Mouse (Mus musculus): ENCODE data around the gene Cd151.

Gene Cd151

DNA sequence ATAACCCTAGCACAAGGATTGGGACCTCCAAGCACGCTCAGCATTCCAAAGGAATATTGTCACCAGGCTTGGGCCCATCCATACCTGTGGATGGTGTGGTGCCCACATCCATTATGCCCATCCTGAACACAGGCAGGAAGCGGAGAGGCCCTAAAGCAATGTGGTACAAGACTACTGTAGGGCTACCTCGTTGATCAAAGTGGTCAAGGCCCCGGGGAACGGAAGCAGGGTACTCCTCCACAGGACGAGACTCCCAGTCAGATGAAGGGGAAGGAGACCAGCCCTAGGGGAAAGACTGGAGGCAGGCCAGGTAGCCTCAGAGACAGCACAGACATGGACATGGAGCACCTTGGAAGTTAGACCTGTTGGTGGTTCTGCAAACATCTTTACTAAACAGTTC, 5.6 kb downstream of the Cd151 start:
- no peak for DNase-seq (ENCODE audit: low read depth, low spot score)

DNA sequence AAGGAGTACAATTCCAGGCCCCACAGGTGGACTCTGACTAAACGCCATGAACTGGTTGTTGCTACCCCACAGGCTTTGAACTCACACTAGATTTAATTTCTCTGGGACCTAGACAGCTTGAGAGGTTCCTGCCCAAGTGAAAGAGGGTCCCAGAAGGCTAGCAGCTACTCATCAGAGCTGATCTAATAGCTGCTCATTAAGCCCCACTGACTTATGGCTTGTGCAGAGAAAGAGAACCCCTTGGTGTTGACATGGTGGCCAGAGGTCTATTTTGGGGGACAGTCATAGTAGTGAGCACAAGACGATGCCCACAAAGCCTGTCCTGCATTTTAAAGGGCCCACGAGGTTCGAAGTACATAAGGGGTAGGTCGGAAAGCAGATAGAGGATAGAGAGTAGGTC, 7.0 kb downstream of the Cd151 start:
- no peak for DNase-seq (ENCODE audit: low read depth, low spot score)

DNA sequence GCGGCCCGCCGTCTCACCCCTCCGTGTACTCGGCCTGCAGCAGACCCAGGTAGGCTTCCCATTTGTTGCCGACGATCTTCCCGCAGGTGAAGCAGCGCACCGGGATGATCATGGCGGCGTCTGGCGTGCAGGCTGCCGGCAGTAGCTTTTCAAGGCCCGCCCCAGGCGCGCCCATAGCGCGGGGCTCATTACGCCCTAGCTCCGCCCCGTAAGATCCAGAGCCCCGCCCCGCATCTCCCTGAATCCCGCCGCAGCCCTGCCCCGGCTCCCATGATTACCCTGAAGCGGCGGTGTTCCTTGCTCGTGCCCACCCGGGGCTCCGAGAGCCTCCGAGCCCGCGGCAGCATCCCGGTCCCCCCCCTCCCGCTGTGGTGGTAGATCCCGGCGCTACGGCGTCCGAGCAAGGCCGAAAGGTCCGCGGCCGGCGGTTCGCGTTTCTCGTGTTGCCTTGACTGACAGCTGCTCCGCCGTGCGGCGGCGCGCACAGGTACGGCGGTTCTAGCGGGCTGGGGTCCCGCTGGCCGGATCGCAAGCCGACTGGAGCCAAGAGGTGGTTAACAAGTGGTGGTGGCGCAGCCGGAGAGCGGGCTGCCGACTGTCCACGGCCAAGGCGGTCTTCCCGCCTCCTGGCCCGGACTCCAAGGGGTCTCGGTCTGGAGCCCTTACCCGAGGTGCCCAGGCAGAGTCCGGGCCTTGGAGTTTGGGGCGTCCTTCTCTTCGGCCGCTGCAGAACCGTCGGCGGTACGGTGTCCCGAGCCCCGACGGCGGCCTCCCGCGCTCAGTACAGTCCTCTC, 8.0 kb downstream of the Cd151 start, which contains the start of the genes Polr2l and Tspan4:
Gene Polr2l, minus strand, starts transcription at position 122 of the 794 bp plus-strand sequence.
Gene Tspan4, plus strand, starts transcription at position 230 of the 794 bp plus-strand sequence.
- DNase-seq (ENCODE audit: low read depth, low spot score): peak; percentile 81

DNA sequence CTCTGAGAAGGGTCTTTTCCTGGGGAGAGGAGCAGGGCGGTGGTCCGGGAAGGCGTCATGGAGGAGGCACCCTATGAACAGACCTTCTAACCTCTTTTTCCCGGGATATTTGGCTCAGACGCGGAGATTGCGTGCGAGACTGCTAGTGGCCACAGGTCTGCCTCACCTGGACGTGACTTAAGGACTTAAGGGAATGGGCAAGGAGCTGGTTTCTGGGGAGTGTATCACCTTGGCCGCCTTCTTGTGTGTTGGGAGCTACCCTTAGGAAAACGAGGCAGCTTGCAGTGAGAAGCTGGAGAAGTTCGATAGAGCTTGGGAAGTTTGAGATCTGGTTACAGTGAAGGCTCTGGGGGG, 8.6 kb downstream of the Cd151 start:
- DNase-seq (ENCODE audit: low read depth, low spot score): no peak

- DNase-seq (ENCODE audit: low read depth, low spot score): no peak
Measured at GRCm38 (mm10) chr7:141476226-141476980, 9.2 kb downstream of the Cd151 start.

DNA sequence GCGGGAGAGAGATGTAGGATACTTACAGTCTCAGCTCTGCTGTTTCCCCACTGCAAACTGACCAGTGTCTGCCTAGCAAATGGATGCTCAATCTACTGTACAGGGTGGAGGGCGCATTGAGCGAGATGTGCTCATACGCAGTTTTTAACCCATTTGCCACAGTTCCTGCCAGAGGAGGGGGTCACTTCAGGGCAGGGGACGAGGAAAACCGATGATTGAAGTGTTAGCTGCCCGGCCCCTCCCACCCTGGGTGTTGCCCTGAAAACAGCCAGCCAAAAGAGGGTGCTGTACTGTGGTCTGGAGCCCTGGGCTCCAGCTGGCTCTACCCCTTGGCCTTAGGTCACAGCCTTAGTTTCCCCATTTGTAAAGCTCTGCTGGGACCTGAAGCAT, 9.8 kb downstream of the Cd151 start:
- no peak for DNase-seq (ENCODE audit: low read depth, low spot score)

DNA sequence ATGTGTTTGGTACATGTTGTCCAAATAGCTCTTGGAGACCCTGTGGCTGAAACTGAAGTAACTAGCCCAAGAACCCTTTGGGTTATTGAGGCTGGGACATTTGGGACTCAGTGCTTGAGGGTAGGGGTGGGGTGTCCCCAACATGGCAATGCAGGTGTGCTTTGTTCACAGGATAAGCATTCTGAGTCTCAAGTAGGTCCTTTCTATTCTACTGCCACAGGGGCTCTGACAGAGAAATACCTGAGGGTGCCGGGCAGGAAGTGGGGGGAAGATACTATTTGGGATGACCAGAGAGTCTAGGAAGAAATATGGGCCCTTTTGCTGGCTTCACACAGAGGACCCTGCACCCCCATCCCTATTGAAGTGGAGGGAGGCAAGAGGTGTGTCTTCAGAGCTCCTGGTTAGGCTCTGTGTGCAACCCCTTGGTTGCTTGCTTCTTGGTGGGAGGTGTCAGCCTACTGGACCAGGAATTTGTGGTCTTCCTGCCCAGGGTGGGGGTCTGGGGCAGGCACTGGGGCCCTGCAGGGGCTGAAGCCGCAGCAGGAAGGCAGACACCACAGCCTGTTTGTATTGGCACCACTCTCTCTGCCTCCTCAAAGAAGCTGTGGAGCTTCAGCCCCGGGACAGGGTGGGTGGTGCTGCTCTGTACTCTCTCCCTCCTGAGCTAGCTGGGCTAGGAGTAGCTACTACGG, 10.5 kb downstream of the Cd151 start:
- no peak for DNase-seq (ENCODE audit: low read depth, low spot score)

GRCm38 (mm10) chr7:141478270-141478748, 11.1 kb downstream of the Cd151 start:
- DNase-seq (ENCODE audit: low read depth, low spot score): no peak

- DNase-seq (ENCODE audit: low read depth, low spot score): peak; percentile 80
Measured at GRCm38 (mm10) chr7:141480842-141481497, 13.8 kb downstream of the Cd151 start.

- DNase-seq (ENCODE audit: low read depth, low spot score): no peak
Measured at GRCm38 (mm10) chr7:141481498-141482401, 14.6 kb downstream of the Cd151 start.

GRCm38 (mm10) chr7:141482531-141483024, 15.4 kb downstream of the Cd151 start:
- no peak for DNase-seq (ENCODE audit: low read depth, low spot score)

DNA sequence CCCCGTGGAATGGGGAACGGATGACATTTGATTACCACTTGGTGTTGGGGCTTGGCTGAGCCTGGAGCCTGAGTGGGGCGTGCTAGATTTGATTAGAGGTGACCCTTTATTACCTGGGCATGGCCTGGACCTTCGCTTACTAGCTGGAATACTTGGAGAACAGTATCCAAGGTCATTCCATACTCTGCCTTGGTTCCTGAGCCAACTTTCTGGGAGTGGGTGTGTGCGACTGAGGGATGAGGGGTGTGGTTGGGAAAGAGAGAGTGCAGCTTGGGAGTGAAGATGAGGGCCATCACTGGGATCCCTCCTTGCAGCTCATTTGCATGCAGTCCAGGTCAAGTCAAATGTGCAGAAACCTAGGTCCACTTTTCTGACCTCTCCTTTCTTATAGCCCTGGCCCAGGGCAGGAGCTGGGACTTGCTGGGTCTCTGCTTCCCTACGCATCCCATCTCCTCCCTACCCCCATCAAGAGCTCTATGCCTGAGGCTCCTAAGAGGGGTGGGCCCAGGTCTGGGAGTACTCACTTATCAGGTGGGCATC, 16.0 kb downstream of the Cd151 start:
- no peak for DNase-seq (ENCODE audit: low read depth, low spot score)

DNA sequence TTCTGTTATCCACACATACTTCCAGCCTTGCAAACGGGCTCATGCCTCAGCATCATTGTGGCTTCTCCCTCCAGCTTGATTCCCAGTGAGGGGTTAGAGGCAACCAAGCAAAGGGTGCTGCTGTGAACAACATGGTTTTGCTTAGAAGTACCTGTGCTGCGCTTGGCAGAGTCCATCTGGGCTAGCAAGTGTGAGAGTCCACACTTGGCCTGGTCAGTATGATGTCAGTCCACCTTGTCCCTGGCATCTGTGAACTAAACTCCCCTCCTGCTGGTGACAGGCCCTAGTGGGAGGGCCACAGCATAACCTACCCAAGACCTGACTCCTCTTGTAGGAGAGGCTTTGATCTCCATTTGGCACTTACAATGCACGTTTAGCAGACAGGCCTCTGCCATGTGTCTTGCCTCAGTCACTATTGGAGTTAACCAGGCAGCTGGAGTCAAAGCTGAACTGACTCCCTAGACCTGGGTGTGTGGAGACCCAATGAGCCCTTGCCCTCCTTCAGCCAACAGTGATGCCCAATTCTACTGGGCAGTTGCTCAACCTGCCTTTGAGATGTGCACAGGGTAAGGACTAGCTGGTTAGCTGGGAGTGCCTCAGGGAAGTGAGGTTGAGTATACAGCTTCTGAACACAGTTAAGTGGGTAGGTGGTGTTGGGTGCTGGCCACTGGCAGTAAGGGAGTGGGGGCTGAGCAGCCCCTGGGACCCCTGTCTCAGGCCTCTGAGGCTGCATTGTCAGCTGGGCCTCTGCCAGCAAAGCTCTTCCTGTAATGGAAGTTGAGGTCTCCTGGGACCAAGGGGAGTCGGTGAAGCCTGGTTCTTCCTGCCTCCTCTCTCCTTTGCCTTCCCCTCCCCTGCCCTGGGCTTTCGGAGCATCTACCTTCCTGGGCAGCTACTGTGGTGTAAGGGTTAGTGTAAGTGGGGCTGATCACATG, 17.3 kb downstream of the Cd151 start:
- no peak for DNase-seq (ENCODE audit: low read depth, low spot score)

DNA sequence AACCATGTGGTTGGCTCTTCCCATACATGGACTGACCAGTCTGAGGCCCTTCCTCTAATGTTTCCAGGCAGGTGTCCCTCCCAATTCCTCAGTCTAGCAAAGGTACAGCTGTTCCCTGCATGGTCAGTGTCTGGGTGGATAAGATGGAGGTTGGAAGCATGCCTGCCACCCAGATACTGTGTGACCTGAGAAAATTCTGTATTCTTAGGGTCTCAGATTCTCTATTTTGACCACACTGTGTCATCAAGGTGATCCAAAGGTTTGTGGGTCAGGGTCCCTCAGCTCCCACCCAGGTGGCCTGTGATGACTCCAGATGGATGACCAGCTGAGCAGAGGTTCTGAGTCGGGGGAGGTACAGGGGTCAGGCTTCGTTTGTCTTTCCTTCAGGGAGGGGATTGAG, 18.0 kb downstream of the Cd151 start:
- no peak for DNase-seq (ENCODE audit: low read depth, low spot score)

GRCm38 (mm10) chr7:141485606-141486005, 18.4 kb downstream of the Cd151 start:
- DNase-seq (ENCODE audit: low read depth, low spot score): no peak

GRCm38 (mm10) chr7:141486239-141486638, 19.0 kb downstream of the Cd151 start:
- DNase-seq (ENCODE audit: low read depth, low spot score): no peak

DNA sequence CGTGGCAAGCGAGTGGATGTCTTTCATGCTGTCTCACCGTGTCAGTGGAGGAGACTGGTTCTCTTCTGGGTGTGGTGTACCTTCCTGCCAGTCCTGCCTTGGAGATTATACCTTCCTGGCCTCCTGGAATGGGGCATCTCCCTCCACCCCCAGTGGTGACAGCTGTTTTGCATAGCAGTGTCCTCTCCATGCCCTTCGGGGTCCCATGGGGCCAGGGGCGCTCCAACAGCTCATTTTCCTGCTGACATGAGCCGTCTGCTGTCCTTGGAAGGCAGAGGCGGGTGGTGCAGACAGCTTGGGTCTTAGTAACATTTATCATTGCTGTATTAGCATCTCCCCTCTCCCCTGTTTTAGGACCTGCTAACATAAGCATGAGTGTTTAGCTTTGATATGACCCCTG, 19.9 kb downstream of the Cd151 start:
- no peak for DNase-seq (ENCODE audit: low read depth, low spot score)

GRCm38 (mm10) chr7:141491151-141491550, 24.0 kb downstream of the Cd151 start:
- DNase-seq (ENCODE audit: low read depth, low spot score): no peak

- DNase-seq (ENCODE audit: low read depth, low spot score): no peak
Measured at GRCm38 (mm10) chr7:141492738-141493137, 25.5 kb downstream of the Cd151 start.

Data from forelimb bud, embryonic 11.5 days (tissue).